12 mouse cellular contexts compared by ENCODE assay signal in the genomic region with DNA sequence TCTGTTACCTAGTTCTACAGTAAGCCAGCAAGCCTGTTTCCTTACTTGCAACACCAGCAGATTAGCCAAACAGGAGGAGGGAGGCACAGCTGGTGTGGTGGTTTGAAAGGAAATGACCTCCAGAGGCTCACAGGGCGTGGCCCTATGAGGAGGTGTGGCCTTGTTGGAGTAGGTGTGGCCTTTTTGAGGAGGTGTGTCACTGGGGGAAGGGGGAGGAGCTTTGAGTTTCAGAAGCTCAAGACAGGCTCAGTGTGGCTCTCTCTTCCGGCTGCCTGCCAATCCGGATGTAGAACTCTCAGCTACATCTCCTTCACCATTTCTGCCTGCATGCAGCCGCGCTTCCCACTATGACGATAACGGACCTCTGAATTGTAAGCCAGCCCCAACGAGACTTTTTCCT.
A peak's percentile ranks its signal among the peaks of the same experiment; 100 is the strongest.
DNase-seq lines count a peak whose midpoint lies in the region; ATAC-seq and TF ChIP-seq lines count a peak whose summit lies in the region.
"Had no signal": no experiment of that assay in that cellular context is flagged by ENCODE, and none has a peak within 500 bp of the region (broad histone marks: within the 10 kb centered on the region; RNA-seq: fewer than 3 reads in every experiment).

No protein-coding gene starts in this region.

- H3K27me3 ChIP-seq in forebrain, postnatal 0 days (ENCODE audit: insufficient read depth, low read length), result no peaks in the 10 kb centered on the region
- H3K27me3 ChIP-seq in forebrain, embryonic 13.5 days, result no peaks in the 10 kb centered on the region
- H3K27me3 ChIP-seq: limb, embryonic 12.5 days; neural tube, embryonic 15.5 days had no signal

- H3K36me3 ChIP-seq in forebrain, postnatal 0 days (ENCODE audit: insufficient read depth), result no peaks in the 10 kb centered on the region
- H3K36me3 ChIP-seq in forebrain, embryonic 13.5 days (ENCODE audit: poor library complexity, severe bottlenecking), result no peaks in the 10 kb centered on the region
- H3K36me3 ChIP-seq: embryonic facial prominence, embryonic 10.5 days; G1E; limb, embryonic 12.5 days; neural tube, embryonic 15.5 days had no signal

- no peak overlapping the region for H3K4me3 ChIP-seq in forebrain, postnatal 0 days (ENCODE audit: low read depth, low read length)
- H3K4me3 ChIP-seq in forebrain, embryonic 13.5 days, result no peak overlapping the region
- H3K4me3 ChIP-seq: embryonic facial prominence, embryonic 10.5 days; limb, embryonic 12.5 days; neural tube, embryonic 15.5 days had no signal

- H3K4me2 ChIP-seq in forebrain, postnatal 0 days (ENCODE audit: low read depth), result no peak overlapping the region
- no peak overlapping the region for H3K4me2 ChIP-seq in forebrain, embryonic 13.5 days
- H3K4me2 ChIP-seq: limb, embryonic 12.5 days; neural tube, embryonic 15.5 days had no signal

- 93% methylated on average over 8 of the region's 8 CpGs for WGBS in forebrain, postnatal 0 days
- 88% methylated on average over 8 of the region's 8 CpGs for WGBS in forebrain, embryonic 13.5 days

- no peaks in the 10 kb centered on the region for H3K9me3 ChIP-seq in forebrain, postnatal 0 days (ENCODE audit: low read length)
- no peaks in the 10 kb centered on the region for H3K9me3 ChIP-seq in forebrain, embryonic 13.5 days (replicated peaks)
- H3K9me3 ChIP-seq: embryonic facial prominence, embryonic 10.5 days; limb, embryonic 12.5 days; neural tube, embryonic 15.5 days had no signal

- no peak for TF ChIP-seq CTCF in forebrain, postnatal 0 days (IDR thresholded peaks at IDR 0.05; ENCODE audit: low read depth)

- H3K27ac ChIP-seq in forebrain, postnatal 0 days (ENCODE audit: low read depth, low read length), result peak overlapping the region; percentile 73; the same call in 1 of the 2 replicates
- H3K27ac ChIP-seq in forebrain, embryonic 13.5 days, result no peak overlapping the region
- H3K27ac ChIP-seq: embryonic facial prominence, embryonic 10.5 days; limb, embryonic 12.5 days had no signal

- ATAC-seq in forebrain, postnatal 0 days, result no peak
- ATAC-seq in forebrain, embryonic 13.5 days, result no peak
- ATAC-seq in common myeloid progenitor, adult 5-6 weeks (replicated peaks; ENCODE audit: low read depth, poor library complexity, severe bottlenecking), result peak; percentile 78
- peak; percentile 84 for ATAC-seq in megakaryocyte, adult 5-6 weeks (ENCODE audit: poor library complexity, severe bottlenecking)

- no peak overlapping the region for H3K9ac ChIP-seq in forebrain, postnatal 0 days
- H3K9ac ChIP-seq in forebrain, embryonic 13.5 days, result no peak overlapping the region
- H3K9ac ChIP-seq: limb, embryonic 12.5 days; neural tube, embryonic 15.5 days had no signal

- peaks cover 13% of the 10 kb centered on the region for H3K4me1 ChIP-seq in forebrain, postnatal 0 days (ENCODE audit: insufficient read depth)
- peaks cover 7% of the 10 kb centered on the region for H3K4me1 ChIP-seq in forebrain, embryonic 13.5 days
- H3K4me1 ChIP-seq: limb, embryonic 12.5 days had no signal

- DNase-seq in forebrain, postnatal 0 days, result no peak
- peak; percentile 74 for DNase-seq in 416B (ENCODE audit: low read depth)
- no peak for DNase-seq in frontal cortex, postnatal 36 days (ENCODE audit: low spot score in 2 of 2)
- DNase-seq in left cerebral cortex, adult 18-20 months (ENCODE audit: low spot score in 2 of 2), result no peak
- DNase-seq in layer of hippocampus, postnatal 14 days (ENCODE audit: low spot score in 2 of 2), result no peak

Comparison
In these comparisons a context has a peak if more than half of its experiments do, and no peak if none do; other contexts are left out.
1. ATAC-seq: peak in common myeloid progenitor, adult 5-6 weeks (single experiment) and megakaryocyte, adult 5-6 weeks (single experiment); none in forebrain, postnatal 0 days (single experiment) and forebrain, embryonic 13.5 days (single experiment).